Mouse (Mus musculus) cerebellum, adult 9-11 months (tissue): ENCODE results near the gene Eml4.

Experiments used
- DNase-seq: peaks from one replicate; pipeline ENCODE4 v3.0.0; 2022

Eml4 gene

DNA sequence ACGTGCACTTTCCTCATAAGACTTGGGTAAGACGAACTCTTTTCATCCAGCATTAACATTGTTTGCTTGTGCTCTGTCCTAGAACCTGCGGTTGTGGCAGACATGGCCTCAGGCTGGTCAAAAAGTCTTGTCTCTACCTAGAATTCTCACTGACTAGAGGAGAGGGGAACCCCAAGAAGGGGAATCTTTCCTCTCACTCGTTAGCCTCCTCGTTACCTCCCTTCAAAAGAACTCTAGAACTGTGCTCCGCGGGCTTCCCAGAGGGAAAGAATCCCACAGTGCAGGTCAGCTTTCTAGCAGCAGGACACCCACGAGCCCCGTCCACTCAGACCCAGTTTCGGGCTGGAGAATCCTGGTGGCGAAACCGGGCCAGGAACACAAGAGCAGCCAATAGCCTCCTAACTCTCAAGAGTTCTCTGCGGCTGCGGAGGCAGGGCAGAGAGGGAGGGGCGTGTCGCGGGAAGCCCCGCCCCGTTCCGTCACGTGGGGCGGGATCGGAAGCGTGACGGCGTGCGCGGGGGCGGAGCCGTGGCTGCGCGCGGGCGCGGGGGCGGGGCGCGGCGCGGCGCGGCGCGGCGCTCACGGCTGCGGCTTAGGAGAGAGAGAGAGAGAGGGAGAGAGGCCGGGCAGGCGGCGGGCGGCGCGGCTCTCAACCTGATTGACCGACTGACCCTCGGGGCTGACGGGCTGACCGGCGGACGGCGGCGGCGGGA lies at the start of gene Eml4:
Gene Eml4 (plus strand): TSS at position 553 of the 713 bp plus-strand sequence.
- DNase-seq: peak; percentile 94

DNA sequence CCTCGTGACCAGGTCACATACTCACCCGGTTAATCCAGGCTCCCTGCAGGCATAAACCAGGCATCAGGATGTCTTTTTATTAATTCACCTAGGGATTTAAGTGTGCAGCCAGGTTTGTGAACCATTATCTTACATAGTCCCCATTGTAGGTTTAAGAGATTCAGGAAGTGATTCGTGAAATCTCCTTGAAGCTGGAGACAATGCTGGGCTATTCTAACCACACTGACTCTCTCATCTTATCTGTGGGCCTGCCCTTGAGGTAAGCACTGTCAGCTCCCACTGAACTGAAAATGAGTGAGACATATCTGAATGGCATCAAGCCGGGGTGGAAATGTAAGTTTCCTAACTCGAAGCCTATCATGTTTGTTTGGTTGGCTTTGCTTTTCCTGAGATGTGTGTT lies 49.3 kb upstream of the Eml4 start:
- DNase-seq: no peak

DNA sequence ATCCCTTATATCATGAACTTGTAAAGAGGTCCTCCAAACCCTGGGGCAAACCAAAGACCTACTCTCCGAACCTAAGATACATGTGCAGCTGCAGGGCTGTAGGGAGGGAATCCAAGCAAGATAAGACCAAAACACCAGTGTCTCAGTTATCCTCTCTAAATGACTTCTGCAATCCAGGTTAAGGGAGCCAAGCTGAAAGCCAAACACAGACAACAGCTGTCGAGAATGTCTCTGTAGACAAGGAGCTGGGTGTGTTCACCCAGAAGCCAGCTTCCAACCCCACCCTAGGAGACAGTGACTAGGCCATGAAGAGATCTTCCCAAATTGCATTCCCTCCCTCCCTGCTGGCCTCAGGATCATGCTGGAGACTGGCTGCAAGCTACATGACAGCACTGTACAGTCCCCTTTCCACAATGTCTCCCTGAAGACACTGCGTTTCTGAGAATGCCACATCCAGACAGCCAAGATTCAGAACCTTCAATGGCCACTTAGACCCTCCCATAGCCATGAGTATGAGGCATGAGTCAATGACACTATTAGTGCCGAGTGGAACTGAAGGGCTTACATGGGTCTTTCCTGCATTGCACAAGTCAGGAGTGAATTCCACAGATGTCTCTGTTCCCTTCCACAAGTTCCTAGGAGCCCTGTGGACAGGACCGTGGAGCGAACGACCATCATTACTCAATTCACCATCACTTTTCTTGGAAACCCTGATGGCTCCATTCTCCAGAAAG lies 46.5 kb upstream of the Eml4 start:
- no peak for DNase-seq

DNA sequence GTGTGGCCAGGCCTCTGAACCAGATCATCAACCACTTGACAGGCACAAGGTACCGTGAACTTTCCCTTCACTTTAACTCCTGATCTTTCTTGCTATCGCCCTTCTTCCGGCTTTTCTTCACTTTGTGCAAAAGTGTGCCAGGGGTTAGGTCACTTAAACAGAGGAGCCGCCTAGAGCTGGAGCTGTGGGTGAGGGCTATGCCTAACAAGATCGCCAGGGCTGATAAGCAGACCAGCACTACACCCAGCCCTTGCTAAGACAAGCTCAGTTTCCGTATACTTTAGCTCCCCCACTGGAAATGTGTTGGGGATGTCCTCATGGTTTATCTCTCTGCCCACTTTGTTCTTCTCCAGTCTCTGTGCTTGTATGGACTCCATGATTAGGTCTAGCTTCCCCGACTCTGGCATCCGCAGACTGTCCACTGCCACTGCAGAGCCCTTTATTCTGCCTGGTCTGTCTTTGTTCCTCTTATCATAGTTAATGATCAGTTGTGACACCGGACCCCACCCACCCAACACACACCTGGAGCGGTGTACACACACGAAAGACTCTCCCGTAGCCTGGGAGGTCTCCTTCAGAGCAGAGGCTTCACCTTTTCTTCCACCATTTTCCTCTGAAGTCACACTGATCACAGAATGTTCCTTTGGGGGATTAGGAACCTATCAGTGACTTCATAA lies 43.6 kb upstream of the Eml4 start:
- no peak for DNase-seq

DNA sequence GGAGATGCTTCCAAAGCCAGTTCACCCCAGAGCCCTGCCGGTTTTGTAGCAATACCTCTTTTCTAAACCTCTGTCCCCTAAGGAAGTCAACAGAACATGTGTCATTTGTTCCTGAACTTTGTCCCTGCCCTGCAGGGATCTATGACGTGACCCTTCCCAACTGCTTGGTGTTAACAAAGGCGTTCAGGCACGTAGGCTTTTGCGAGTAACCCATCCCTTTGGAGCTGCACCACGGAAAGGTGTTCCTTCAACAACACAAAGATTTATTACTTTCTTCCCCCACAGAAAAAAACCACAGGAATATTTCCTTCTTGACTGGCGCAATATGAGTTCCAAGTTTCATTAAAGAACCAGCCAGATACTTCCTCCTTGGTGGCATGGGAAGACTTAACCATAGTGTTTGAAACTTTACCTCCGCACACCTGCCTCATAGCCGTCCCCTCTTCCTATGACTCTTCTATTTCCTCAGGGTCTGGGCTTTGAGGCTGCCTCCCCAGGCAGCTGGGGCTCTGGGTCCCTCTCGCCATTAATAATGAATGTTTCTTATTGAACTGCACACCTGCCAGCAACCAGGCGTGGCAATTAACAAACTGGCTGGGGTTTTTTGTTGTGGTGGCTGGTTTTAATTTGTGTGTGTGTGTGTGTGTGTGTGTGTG lies 43.0 kb upstream of the Eml4 start:
- no peak for DNase-seq

DNA sequence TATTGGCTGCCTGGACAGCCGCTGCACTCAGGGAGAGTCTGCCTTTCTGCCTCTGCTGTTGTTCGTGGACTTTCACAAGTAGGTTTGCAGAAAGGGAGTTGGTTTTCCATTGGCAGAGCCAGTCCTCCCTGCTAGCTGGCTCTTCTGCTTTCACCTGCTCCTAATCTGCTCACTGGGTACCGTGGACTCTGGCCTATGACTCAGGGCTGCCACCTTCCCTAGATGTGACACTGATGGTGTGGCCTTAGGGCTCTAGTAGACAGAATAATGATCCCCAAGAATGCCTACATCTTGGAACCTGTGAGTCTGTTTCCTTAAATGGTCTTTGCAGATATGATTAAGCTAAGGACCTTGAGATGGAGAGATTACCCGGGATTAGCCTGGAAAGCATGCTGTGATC lies 42.3 kb upstream of the Eml4 start:
- DNase-seq: no peak

DNA sequence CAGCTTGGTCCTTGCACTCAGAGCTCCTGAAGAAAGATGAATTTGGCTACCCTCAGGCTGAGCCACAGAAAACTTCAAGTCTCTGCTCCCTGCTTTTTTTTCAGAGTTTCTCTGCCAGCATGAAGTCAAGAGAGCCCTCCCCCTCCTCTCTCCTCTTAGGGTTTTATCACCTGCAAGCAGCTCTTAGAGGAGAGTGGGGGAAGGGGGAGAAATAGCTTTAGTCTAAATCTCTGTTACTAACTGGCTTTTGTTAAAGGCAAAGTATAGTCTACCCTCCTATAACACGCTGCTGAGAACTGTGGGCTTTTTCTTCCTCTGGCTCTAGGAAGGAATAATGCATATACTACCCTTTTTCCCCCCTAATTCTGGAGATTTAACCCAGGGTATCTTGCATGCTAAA lies 41.5 kb upstream of the Eml4 start:
- DNase-seq: no peak

DNA sequence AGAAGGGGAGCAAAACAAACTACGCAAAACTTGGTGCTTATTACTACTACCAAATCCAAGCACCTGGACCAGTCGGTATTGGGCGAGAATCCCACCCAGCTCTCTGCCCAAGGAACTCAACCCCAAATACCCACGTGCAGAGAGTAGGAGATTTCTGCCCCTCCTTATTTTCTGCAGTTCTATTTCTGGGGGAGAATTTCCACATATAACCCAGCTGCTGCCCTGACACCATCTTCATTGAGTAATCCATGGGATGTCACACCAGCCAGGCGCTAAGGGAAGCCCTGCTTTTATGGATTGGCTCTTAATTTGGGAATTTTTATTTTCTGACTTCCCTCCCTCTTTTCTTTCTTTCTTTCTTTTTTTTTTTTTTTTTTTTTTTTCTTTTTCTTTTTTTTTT lies 38.9 kb upstream of the Eml4 start:
- no peak for DNase-seq

DNA sequence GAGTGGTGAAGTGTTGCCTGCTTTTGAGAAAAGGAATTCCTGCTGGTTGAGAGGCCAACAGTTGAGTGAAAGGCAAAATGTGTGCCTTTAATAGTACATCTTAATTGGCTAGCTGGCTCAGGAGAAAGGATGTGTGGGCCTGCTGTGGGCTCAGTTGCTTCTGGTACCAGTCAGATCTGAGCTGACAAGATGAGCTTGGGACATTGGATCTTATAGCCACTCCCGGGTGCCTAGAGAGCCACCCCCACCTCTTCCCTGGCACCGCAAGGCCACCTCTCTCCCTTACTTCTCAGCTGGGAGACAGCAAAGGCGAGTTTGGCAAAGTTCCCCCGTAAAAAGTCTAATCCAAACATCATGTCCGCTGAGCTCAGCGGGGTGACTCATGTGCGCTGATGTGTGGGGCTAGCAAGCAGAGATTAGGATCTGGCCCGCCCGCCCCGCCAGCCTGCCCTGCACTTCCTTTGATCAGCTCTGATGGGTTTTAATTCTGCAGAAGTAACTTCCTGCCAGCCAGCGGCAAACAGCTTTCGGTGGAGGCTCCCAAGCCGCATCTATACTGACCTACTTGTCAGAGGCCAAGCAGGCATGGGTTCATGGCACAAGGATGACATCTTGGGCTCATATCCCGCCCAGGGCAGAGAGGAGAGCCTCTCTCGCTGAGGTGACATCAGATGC lies 38.4 kb upstream of the Eml4 start:
- DNase-seq: peak; percentile 3

DNA sequence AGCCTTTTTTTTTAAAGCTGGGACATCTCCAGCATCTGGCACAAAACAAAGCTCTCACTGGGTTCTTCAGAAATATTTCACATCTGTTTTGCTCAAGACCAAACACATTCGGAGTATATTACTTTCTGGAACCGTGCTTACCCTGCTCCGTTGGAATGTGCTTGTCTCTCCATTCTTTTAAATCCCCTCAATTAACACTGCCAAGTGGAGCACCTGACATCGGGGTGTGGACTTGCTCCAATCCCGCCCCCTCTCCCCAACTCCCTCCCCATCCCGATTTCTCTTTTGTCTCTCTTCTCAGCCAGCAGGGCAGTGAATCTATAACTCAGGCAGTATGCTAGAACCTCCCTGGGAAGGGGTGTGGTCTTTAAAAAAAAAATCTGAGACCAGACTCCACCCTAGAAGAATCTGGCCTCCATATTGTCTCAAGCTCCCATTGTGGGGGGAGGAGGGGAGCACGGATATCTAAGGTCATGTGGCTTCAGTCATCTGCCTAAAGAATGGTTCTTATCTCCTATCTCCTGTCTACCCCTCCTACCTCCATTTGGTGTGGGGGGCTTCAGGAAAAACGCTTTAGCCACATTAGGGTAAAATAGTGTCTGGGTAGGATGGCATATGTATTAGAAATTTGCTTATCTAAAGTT lies 37.6 kb upstream of the Eml4 start:
- DNase-seq: no peak

DNA sequence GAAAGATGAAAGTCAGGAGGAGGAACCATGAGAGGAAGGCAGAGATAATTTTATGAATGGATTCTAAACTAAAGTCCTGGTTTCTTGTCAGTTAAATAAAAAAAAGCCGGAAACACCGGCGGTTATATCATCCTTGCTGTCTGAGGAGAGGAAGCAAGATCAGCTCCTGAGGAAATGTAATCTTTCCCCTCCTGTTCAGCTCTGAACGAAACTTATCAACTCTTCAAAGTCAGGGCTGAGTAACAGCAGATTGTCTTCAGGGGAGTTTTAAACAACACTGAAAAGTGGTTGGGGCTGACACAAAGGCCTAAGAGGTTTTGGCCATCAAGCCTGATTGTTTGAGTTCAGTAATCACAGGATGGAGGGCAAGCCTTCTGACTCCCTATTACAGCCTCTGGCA lies 35.3 kb upstream of the Eml4 start:
- DNase-seq: no peak

DNA sequence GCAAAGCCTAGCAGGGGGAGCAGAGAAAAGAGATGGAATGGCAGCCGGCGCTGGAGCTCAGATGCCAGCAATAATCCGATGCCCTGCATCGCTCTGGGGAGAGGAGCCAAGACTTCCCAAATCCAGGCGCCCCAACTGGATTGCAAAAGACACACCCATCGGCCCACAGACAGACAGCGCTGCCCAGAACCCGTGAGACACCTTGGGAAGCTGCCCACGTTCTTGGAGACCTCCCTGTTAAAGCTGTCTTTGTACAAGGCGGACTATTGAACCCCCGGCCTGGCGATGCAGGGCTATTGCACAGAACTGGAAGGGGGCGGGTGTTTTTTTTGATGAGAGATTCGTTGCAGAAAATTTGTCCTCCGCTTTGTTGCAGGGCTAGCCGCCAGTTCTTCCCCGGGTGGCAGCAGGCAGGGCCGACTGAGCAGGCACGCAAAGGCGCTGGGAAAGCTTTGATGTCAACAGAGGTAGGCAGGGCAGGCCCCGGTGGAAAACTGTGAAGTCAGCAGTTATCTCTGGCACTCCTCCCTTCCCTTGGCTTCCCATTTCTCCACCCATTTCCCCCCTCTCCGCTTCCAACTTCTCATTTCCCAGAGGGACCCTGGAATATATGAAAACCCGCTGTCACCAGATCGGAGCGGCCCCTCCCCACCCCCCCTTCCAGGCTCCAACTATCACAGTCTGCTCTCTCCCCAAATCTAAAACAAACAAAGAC lies 28.0 kb upstream of the Eml4 start:
- DNase-seq: peak; percentile 20

DNA sequence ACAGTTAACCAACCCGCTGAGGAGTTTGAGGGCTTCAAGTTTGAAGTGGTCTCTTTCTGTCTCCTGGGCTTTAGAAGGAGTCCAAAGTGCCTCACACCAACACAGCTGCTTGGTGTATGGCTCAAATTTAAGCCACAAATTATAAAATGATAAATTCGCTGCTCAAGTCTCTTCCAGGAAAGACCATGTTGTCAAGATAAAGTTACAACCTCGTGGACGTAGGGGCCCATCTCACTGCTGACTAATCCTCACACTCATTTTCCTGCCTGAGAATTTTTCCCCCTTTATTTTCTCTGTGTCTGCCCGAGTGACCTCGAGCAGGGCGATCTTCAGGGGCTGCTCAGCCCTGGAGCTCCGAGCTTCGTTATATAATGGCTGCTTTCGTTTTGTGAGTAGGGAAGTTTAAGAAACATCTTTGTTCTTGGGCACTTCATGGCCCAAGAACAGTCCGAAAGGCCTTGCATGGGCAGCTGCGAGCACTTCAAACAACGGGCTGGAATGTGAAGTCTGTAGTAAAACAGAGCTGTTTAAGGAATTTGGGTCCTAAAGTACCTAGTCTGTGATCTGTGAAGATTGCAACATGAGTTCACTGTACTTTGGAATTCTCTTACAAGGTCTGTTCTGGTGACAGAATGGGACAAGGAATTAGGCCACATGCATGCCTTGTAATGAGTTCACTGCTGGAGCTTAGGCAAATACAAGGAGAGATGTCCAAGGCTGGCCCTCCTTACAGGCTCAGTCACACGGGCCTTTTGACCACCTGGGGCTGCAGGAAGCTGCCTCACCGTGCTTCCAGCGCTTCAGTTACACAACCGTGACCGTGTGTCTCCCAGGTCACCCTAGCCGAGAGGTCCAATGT lies 27.1 kb upstream of the Eml4 start:
- no peak for DNase-seq

DNA sequence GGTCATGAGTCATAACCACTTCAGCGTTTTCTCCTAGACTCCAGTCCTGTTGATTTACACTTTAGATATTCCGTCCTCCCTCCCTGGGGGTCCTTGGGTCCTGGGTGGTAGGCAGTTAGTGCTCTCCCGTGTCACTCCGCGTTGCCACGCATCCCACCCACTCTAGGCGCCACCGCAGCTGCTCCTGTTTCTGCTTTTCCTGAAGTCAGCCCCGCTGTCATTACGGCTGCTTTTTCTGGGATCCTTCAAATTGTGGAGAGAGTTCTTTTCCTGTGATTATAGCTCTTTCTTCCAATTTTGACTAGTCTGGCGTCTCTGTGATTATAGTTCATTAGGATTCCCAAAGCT lies 26.5 kb upstream of the Eml4 start:
- DNase-seq: no peak

DNA sequence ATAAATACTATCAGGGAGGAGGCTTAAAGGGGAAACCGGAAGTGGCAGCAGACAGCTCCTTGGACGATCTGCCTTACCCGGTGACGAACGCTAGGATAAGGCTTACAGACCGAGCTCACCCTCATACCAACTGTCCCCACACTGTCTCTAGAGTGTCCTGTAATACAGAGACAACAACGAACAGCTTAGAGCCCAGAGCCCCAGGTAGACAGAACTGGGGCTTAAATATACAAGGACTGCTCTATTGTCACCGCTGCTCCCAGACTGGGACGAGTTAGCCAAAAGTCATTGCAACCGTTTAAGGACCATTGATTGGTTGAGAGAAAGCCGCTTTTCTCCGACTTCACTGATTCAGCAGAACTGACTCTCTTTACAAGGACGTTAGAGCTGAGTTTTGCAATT lies 15.5 kb upstream of the Eml4 start:
- no peak for DNase-seq

DNA sequence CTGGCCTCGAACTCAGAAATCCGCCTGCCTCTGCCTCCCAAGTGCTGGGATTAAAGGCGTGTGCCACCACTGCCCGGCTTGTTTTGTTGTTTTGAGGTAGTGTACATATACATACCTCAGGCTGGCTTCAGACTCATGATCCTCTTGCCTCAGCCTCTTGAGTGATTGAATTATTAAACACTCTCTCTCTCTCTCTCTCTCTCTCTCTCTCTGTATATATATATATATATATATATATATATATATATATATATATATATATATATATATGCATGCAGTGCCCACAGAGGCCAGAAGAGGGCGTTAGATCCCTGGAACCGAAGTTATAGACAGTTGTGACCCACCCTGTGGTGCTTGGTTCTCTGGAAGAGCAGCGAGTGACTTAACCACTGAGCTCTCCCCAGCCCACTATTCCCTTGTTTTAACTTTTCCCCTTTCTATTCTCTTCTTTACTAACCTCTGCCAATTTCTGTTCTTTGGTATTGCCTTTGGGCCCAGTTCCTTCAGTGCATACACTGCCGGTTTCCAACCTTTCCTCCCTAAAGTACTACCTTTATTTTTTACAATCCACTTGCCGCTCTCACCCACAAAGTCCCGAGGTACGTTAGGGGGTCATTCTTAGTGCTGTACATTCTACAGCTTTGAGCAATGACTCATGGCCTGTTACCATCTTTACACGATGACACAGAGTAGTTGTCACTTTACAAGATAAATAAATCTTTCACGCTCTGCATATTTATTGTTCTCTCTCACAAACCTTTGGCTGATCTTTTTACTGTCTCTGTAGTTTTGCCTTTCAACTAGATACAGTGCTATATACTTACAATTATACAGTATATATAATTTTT lies 13.5 kb upstream of the Eml4 start:
- no peak for DNase-seq

DNA sequence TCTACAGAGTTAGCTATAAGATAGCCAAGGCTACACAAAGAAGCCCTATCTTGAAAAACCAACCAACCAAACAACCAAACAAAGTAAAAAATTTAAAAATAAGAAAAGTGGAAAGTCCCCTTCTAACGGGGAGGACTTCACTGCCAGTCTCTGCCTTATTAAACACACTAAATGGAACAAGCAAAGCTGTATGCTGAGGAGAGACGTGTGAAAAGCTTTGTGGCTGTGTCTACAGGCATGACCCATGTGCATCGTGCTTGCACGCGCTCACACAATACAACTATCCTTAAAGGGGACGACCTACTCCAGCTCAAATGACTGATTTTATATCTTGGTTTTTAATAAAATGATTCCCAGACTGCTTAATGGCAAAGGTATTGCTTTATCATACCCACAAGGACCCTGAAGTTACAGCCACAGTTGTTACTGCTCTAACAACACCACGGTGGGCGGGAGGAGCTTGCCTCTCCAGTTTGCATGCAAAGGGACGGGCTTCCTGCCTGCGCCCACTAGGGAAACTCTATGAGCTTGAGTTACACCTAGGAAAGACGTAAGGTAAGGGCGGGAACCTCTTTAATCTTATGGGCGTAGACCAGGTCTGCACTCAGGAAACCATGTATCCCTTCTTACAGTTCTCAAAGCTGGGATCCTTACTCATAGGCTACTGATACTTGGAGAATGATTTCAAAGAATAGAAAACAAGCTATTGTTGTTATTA lies 11.2 kb upstream of the Eml4 start:
- no peak for DNase-seq

DNA sequence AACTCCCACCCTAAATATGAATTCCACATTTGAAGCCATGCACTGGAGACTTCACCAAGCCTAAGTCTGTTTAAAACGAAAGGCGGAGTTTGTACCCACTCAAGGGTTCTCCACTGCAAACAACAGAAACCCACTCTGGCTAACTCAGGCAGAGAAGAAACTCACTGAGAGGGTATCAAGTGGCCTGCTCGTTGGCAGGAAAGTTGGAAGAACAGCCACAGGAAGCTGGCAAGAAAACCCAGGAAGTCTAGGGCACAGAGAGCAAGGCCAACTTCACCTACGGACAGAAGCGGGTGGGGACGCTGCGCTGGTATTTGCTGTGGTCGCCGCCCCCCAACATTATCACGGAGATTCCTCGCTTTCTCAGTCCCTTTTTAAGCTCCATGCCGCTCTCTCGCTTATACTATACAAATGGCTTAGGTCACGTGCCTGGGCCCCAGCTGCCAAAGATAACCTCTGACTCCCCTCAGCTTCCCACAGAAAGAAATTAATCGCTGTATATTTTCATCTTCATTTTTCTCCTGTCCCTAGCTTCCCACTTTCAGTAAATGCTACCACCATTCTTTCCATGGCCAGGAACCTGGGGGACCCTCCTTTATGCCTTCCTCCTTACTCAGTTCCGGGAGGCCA lies 9.7 kb upstream of the Eml4 start:
- DNase-seq: no peak

DNA sequence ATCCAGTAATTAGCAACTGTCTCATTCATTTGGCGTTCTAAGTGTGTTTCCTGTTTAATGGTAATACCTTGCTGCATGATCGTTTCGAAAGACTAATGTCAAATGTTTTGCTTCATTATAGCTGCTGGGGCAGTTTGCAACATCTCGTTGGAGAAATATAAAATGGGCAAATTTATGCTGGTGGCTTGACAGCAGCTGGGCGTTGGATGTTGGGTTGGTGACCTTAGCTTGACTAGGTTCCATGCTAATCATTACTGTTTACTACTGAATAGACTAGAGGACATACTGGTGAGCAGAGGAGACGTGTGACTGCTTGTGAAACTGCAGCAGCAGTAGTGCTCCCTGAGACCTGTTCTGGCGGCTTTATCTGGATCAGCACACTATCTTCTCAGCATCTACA lies 6.5 kb upstream of the Eml4 start:
- DNase-seq: no peak
